Mouse (Mus musculus): ENCODE data around the gene Slc16a8. TPM values are rescaled to one million over a fixed set of nuclear protein-coding genes. Genes with fewer than 3 reads are reported as not detected.

Slc16a8 gene
- total RNA-seq (2021): under 1 TPM; 0.16 to 0.39 TPM
- 0.12 and 0.57 TPM in 2 replicates for polyA plus RNA-seq (2012; rRNA removed)
- long read RNA-seq, partial matches to known transcripts: 0 of 1 reads
- long read RNA-seq, other reads (novel, unspliced or antisense): 0 of 1 reads

- intact Hi-C loops (cut with DNase I): no loop called here
- WGBS: 48% methylated on average over 3 of the region's 3 CpGs
These were observed at the start of gene Slc16a8 for GRCm38 (mm10) chr15:79254661-79255060. Gene Slc16a8, minus strand, starts transcription at chr15:79254761.

GRCm38 (mm10) chr15:79303725-79304124, 49.2 kb upstream of the Slc16a8 start:
- no peaks in the 10 kb centered on the region for H3K27me3 ChIP-seq (ENCODE audit: control insufficient read depth, insufficient read depth, low read length)
- no peaks in the 10 kb centered on the region for H3K79me2 ChIP-seq (replicated peaks; ENCODE audit: control insufficient read depth, insufficient read depth, low read length)
- no peak for DNase-seq
- no peak overlapping the region for H3K4me3 ChIP-seq
- H3K4me1 ChIP-seq (ENCODE audit: control insufficient read depth, insufficient read depth, low read length): no peaks in the 10 kb centered on the region
- WGBS: 89% methylated on average over 8 of the region's 8 CpGs
- H3K27ac ChIP-seq: no peak overlapping the region
- H3K9ac ChIP-seq (ENCODE audit: low read depth, low read length): no peak overlapping the region
- intact Hi-C loops (cut with DNase I): no loop called here
- TF ChIP-seq EP300 (IDR thresholded peaks at IDR 0.05; ENCODE audit: insufficient read depth, low read depth, low read length) (no peak), CTCF (IDR thresholded peaks at IDR 0.05) (peak; percentile 51)
- H3K36me3 ChIP-seq (ENCODE audit: control insufficient read depth, insufficient read depth, low read length): no peaks in the 10 kb centered on the region

More at GRCm38 (mm10) chr15:79254661-79255060, at the start of gene Slc16a8:
- DNase-seq: no peak
- H3K36me3 ChIP-seq (ENCODE audit: control insufficient read depth, insufficient read depth, low read length): no peaks in the 10 kb centered on the region
- H3K4me1 ChIP-seq (ENCODE audit: control insufficient read depth, insufficient read depth, low read length): no peaks in the 10 kb centered on the region
- H3K27ac ChIP-seq: no peak within 1 kb of the TSS
- TF ChIP-seq POLR2A (IDR thresholded peaks at IDR 0.05; ENCODE audit: insufficient read depth, low read depth, low read length) (no peak), CTCF (IDR thresholded peaks at IDR 0.05) (no peak)
- H3K9ac ChIP-seq (ENCODE audit: low read depth, low read length): no peak within 1 kb of the TSS
- H3K4me3 ChIP-seq: no peak within 1 kb of the TSS
- H3K27me3 ChIP-seq (ENCODE audit: control insufficient read depth, insufficient read depth, low read length): no peaks in the 10 kb centered on the region; the same call in 1 of the 2 replicates
- H3K79me2 ChIP-seq (replicated peaks; ENCODE audit: control insufficient read depth, insufficient read depth, low read length): no peaks in the 10 kb centered on the region

- intact Hi-C loops (cut with DNase I): no loop called here
- H3K36me3 ChIP-seq (ENCODE audit: control insufficient read depth, insufficient read depth, low read length): no peaks in the 10 kb centered on the region
- no peaks in the 10 kb centered on the region for H3K27me3 ChIP-seq (ENCODE audit: control insufficient read depth, insufficient read depth, low read length)
- no peak overlapping the region for H3K27ac ChIP-seq
- no peak for DNase-seq
- no peak overlapping the region for H3K9ac ChIP-seq (ENCODE audit: low read depth, low read length)
- TF ChIP-seq POLR2A (IDR thresholded peaks at IDR 0.05; ENCODE audit: insufficient read depth, low read depth, low read length) (no peak), EP300 (IDR thresholded peaks at IDR 0.05; ENCODE audit: insufficient read depth, low read depth, low read length) (no peak), CTCF (IDR thresholded peaks at IDR 0.05) (no peak)
- 74% methylated on average over 2 of the region's 2 CpGs for WGBS
- H3K4me3 ChIP-seq: no peak overlapping the region
- no peaks in the 10 kb centered on the region for H3K4me1 ChIP-seq (ENCODE audit: control insufficient read depth, insufficient read depth, low read length)
- H3K79me2 ChIP-seq (replicated peaks; ENCODE audit: control insufficient read depth, insufficient read depth, low read length): no peaks in the 10 kb centered on the region
These were observed 45.1 kb upstream of the Slc16a8 start for GRCm38 (mm10) chr15:79299563-79300155.

GRCm38 (mm10) chr15:79298553-79298952, 44.0 kb upstream of the Slc16a8 start:
- Histone ChIP-seq H3K36me3 (ENCODE audit: control insufficient read depth, insufficient read depth, low read length) (no peaks in the 10 kb centered on the region), H3K27me3 (ENCODE audit: control insufficient read depth, insufficient read depth, low read length) (no peaks in the 10 kb centered on the region), H3K27ac (no peak overlapping the region), H3K4me1 (ENCODE audit: control insufficient read depth, insufficient read depth, low read length) (no peaks in the 10 kb centered on the region), H3K79me2 (replicated peaks; ENCODE audit: control insufficient read depth, insufficient read depth, low read length) (no peaks in the 10 kb centered on the region), H3K4me3 (no peak overlapping the region), H3K9ac (ENCODE audit: low read depth, low read length) (no peak overlapping the region)
- DNase-seq: no peak
- intact Hi-C loops (cut with DNase I): no loop called here
- 95% methylated on average over 6 of the region's 6 CpGs for WGBS
- TF ChIP-seq POLR2A (IDR thresholded peaks at IDR 0.05; ENCODE audit: insufficient read depth, low read depth, low read length): no peak
- TF ChIP-seq EP300 (IDR thresholded peaks at IDR 0.05; ENCODE audit: insufficient read depth, low read depth, low read length): no peak
- TF ChIP-seq CTCF (IDR thresholded peaks at IDR 0.05): no peak

DNA sequence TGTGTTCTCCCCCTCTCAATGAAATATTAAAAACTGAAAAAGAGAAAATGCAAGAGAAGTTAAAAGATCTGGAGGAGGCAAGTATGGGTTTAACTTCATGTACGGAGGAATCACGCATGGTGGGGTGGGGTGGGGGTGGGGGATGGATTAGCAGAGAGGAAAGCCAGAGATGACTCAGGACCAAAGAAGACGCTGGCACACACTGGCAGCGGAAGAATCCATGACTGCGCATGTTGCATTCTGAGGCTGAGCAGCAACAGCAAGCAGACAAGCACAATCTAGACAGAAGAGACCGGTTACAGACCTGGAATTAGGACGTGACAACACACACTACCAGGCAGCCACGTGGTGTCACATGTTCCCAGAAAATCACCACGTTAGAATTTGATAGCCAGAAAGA, 38.2 kb upstream of the Slc16a8 start:
- Histone ChIP-seq H3K9ac (ENCODE audit: low read depth, low read length) (no peak overlapping the region), H3K79me2 (replicated peaks; ENCODE audit: control insufficient read depth, insufficient read depth, low read length) (no peaks in the 10 kb centered on the region), H3K27me3 (ENCODE audit: control insufficient read depth, insufficient read depth, low read length) (no peaks in the 10 kb centered on the region), H3K36me3 (ENCODE audit: control insufficient read depth, insufficient read depth, low read length) (no peaks in the 10 kb centered on the region), H3K27ac (no peak overlapping the region), H3K4me3 (no peak overlapping the region), H3K4me1 (ENCODE audit: control insufficient read depth, insufficient read depth, low read length) (no peaks in the 10 kb centered on the region)
- 88% methylated on average over 9 of the region's 9 CpGs for WGBS
- intact Hi-C loops (cut with DNase I): no loop called here
- no peak for DNase-seq
- TF ChIP-seq EP300 (IDR thresholded peaks at IDR 0.05; ENCODE audit: insufficient read depth, low read depth, low read length) (no peak), CTCF (IDR thresholded peaks at IDR 0.05) (no peak), POLR2A (IDR thresholded peaks at IDR 0.05; ENCODE audit: insufficient read depth, low read depth, low read length) (no peak)

DNA sequence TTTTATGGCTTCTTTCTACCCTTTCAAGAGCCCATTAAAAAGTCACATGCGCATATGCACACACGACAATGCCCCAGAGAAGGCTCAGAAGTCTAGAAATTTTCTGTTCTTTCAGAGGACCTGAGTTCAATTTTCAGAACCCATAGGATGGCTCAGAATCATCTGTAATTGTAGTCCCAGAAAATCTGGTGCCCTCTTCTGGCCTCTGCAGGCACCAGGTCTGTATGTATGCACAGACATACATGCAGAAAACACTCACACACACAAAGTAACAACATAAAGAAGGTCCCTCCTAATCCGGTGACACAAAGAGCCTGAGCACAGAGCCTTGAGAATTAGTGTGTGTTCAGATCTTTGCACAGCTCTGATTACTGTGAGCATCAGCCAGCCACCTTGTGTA, 35.8 kb upstream of the Slc16a8 start:
- Histone ChIP-seq H3K27ac (no peak overlapping the region), H3K4me1 (ENCODE audit: control insufficient read depth, insufficient read depth, low read length) (no peaks in the 10 kb centered on the region), H3K36me3 (ENCODE audit: control insufficient read depth, insufficient read depth, low read length) (no peaks in the 10 kb centered on the region), H3K79me2 (replicated peaks; ENCODE audit: control insufficient read depth, insufficient read depth, low read length) (no peaks in the 10 kb centered on the region), H3K9ac (ENCODE audit: low read depth, low read length) (no peak overlapping the region), H3K27me3 (ENCODE audit: control insufficient read depth, insufficient read depth, low read length) (no peaks in the 10 kb centered on the region), H3K4me3 (no peak overlapping the region)
- TF ChIP-seq CTCF (IDR thresholded peaks at IDR 0.05) (peak; percentile 30), POLR2A (IDR thresholded peaks at IDR 0.05; ENCODE audit: insufficient read depth, low read depth, low read length) (no peak)
- WGBS: 96% methylated on average over 3 of the region's 3 CpGs
- DNase-seq: no peak
- intact Hi-C loops (cut with DNase I): no loop called here

Measured in heart, adult 2 months (tissue).